Mouse (Mus musculus) C2C12 (cell line): Measurements from ENCODE around the gene Actrt2. TPM values are rescaled to one million over a fixed set of nuclear protein-coding genes. Genes with fewer than 3 reads are reported as not detected.

Experiments
- H3K27me3 ChIP-seq: one replicate; pipeline ENCODE4 v1.6.1; 2011; ENCODE audit not compliant: control insufficient read depth, insufficient read depth, insufficient read length
- H3K36me3 ChIP-seq: one replicate; pipeline ENCODE4 v1.6.1; 2011; ENCODE audit not compliant: control insufficient read depth, insufficient read depth
- H3K4me3 ChIP-seq: one replicate; pipeline ENCODE4 v1.5.1; 2011; ENCODE audit warnings: mild to moderate bottlenecking, control low read depth; ENCODE audit not compliant: poor library complexity, insufficient read depth, severe bottlenecking
- H3K79me2 ChIP-seq: one replicate; pipeline ENCODE4 v1.6.1; 2011; ENCODE audit not compliant: control insufficient read depth, insufficient read depth
- H3K79me3 ChIP-seq: one replicate; pipeline ENCODE4 v1.6.1; 2011; ENCODE audit warnings: low read depth, control low read depth
- H3ac ChIP-seq: one replicate; pipeline ENCODE3; 2011; ENCODE audit warnings: low read depth; ENCODE audit not compliant: control insufficient read depth, insufficient read length
- CEBPB ChIP-seq: IDR thresholded peaks from one replicate; pipeline ENCODE4 v1.6.1; 2011; ENCODE audit warnings: low read depth, mild to moderate bottlenecking, control low read depth, moderate library complexity
- CTCF ChIP-seq: IDR thresholded peaks from one replicate; pipeline ENCODE4 v1.5.1; 2011; ENCODE audit not compliant: control insufficient read depth, insufficient read depth, insufficient read length
- FOSL1 ChIP-seq: IDR thresholded peaks from one replicate; pipeline ENCODE4 v1.8.0; 2011; ENCODE audit warnings: mild to moderate bottlenecking, low read length; ENCODE audit not compliant: poor library complexity, insufficient read depth, severe bottlenecking
- MAX ChIP-seq: IDR thresholded peaks from one replicate; pipeline ENCODE4 v1.6.1; 2011; ENCODE audit warnings: mild to moderate bottlenecking, control low read depth
- MYOD1 ChIP-seq: IDR thresholded peaks from one replicate; pipeline ENCODE4 v1.6.1; 2011; ENCODE audit warnings: low read depth; ENCODE audit not compliant: control insufficient read depth, insufficient read length
- MYOG ChIP-seq: IDR thresholded peaks from one replicate; pipeline ENCODE4 v1.6.1; 2011; ENCODE audit not compliant: control insufficient read depth, insufficient read length; ENCODE audit errors: extremely low read depth
- USF1 ChIP-seq: IDR thresholded peaks from one replicate; pipeline ENCODE4 v1.6.1; 2011; ENCODE audit warnings: low read depth, mild to moderate bottlenecking, control low read depth, moderate library complexity
- polyA plus RNA-seq: library from polyadenylated mRNA; unstranded; fragments of >200 nt; fragmentation: generic; extraction: Trizol; gene quantifications from one replicate; pipeline ENCODE4 v1.2.1, GENCODE M21; 2012; ENCODE audit warnings: missing spikeins

Actrt2 gene
- polyA plus RNA-seq, 1 experiment, result not detected

DNA sequence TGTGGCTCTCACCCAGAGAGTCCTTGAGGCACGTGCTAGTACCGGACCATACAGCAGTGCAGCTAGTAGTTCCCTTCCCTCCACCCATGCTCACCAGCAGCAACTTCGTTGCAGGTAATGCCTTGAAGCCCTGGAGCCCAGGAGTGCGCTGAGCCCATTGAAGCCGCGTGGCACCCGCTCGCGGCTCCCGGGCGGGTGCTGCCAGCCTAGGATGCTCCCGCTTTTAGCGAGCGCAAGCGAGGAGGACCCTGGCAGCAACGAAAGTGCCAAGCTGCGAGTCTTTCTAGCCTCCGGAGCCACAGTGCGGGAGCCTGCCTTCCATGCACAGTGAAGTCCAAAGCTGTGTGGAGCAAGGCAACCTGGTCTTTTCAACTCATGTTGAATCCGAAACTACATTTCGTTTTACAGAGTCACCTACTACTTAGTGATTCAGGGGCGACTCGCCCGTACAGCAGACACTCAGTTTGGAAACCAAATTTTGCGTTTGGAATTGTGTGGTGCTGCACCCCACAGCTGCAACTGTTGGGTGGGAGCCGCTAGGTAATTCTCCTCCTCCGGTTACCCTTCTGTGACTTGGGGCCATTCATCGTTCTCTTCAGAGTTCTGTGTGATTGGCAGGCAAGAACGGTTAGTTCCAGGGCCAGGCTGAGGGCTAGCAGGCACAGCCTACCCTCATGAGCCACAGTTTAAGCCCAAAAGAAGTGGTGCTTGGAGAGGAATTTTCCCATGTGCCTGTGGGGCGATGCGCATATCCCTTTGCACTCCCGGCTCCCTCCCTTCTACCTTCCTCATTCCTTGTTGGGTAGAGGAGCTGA lies 26.2 kb downstream of the Actrt2 start:
- no peak for TF ChIP-seq USF1
- no peak for TF ChIP-seq MAX
- no peak for TF ChIP-seq CEBPB
- no peak for TF ChIP-seq MYOG
- no peak for TF ChIP-seq FOSL1
- no peak for TF ChIP-seq CTCF
- Histone ChIP-seq H3K79me2 (no peaks in the 10 kb centered on the region), H3K4me3 (no peak overlapping the region)

DNA sequence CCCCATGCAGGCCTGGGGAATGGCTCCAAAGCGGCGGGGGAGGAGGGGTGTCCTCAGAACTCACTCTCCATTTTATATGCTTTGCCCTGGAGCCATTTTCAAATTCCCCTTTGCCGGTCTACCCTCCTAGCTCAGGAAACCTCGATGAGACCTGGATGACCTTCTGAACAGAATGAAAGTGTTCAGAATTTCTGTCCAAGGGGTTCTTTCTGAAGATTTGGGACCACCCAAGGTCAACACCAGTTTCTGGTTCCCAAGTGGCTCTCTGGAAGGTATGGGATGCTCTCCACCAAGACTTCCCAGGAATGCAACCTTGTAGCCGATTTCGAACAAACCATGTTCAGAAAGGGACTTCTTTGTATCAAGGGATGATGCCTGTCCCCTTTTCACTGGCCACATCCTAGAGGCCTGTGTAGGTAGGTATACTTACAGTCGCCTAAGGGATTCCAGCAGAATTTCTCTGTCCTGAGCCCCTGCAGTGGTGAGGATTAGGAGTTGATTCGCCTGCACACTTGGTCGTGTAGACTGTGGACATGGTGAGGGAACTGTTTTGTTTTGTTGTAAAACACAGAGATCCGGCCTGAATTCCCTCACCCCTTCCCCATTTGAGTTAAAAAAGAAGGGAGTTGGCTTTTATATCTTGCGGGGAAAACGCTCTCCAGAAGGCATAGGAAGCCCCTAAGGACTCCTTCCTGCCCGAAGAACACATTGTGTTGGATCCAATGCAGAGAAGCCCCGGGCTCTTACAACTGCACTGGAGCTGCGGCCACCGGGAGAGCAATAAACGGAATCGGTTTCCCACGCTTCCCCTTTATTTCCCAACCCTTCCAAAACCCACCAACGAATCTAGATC lies 27.0 kb downstream of the Actrt2 start:
- Histone ChIP-seq H3K27me3 (no peaks in the 10 kb centered on the region), H3ac (no peak overlapping the region), H3K79me2 (no peaks in the 10 kb centered on the region), H3K36me3 (no peaks in the 10 kb centered on the region), H3K4me3 (no peak overlapping the region), H3K79me3 (no peaks in the 10 kb centered on the region)
- TF ChIP-seq USF1 (no peak), FOSL1 (no peak), CTCF (no peak), CEBPB (no peak), MYOD1 (no peak), MYOG (no peak), MAX (no peak)

More for the DNA sequence above, 26.2 kb downstream of the Actrt2 start:
- Histone ChIP-seq H3ac (no peak overlapping the region), H3K79me3 (no peaks in the 10 kb centered on the region), H3K27me3 (no peaks in the 10 kb centered on the region), H3K36me3 (no peaks in the 10 kb centered on the region)

GRCm38 (mm10) chr4:154639591-154640442 lies 27.9 kb downstream of the Actrt2 start:
- Histone ChIP-seq H3ac (no peak overlapping the region), H3K36me3 (no peaks in the 10 kb centered on the region), H3K79me2 (no peaks in the 10 kb centered on the region), H3K79me3 (no peaks in the 10 kb centered on the region), H3K27me3 (no peaks in the 10 kb centered on the region), H3K4me3 (no peak overlapping the region)
- TF ChIP-seq MYOG (no peak), USF1 (no peak), FOSL1 (no peak), CTCF (no peak), MAX (no peak), MYOD1 (no peak), CEBPB (no peak)

GRCm38 (mm10) chr4:154639126-154639525 lies 28.5 kb downstream of the Actrt2 start:
- Histone ChIP-seq H3K79me2 (no peaks in the 10 kb centered on the region), H3K79me3 (no peaks in the 10 kb centered on the region), H3K4me3 (no peak overlapping the region), H3ac (no peak overlapping the region), H3K27me3 (no peaks in the 10 kb centered on the region), H3K36me3 (no peaks in the 10 kb centered on the region)
- no peak for TF ChIP-seq MYOD1
- no peak for TF ChIP-seq FOSL1
- no peak for TF ChIP-seq USF1
- no peak for TF ChIP-seq MYOG
- no peak for TF ChIP-seq CTCF
- no peak for TF ChIP-seq CEBPB
- TF ChIP-seq MAX, result no peak

DNA sequence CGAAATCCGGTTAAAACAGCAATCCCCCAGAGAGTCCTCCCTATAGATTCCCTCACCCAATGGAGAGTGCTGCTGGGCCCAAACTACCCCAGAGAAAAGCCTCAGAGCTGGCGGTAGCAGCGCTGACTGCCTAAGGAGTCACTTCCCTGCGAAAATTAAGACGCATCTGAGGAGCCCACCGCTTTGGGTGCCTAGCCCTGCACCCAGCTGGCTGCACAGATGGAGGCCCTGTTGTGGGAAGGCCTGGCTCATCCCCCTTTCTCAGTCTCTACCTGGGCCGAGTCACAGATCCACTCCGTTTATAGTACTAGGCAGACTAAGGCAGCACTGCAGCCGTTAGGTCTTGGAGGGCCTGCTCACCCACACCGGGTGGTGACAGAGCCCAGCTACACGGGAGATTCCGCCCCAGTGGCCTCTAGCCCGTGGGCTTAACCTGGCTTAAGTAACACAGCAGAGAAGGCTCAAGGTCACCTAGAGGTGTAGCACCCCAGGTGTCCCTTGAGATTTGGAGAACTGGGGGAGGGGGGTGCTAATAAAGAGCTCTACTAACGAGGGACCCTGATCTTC lies 29.3 kb downstream of the Actrt2 start:
- H3K4me3 ChIP-seq, result no peak overlapping the region
- no peaks in the 10 kb centered on the region for H3K27me3 ChIP-seq
- H3ac ChIP-seq, result no peak overlapping the region
- no peaks in the 10 kb centered on the region for H3K79me3 ChIP-seq
- H3K36me3 ChIP-seq, result no peaks in the 10 kb centered on the region
- TF ChIP-seq MYOD1, result no peak
- no peak for TF ChIP-seq MAX
- TF ChIP-seq FOSL1, result no peak
- TF ChIP-seq CTCF, result no peak
- no peak for TF ChIP-seq MYOG
- no peak for TF ChIP-seq CEBPB
- no peak for TF ChIP-seq USF1
- no peaks in the 10 kb centered on the region for H3K79me2 ChIP-seq
